Mouse (Mus musculus): Measurements from ENCODE around the gene Asb3.
"Not testable (repeated sequence)": the region's sequence is repeated elsewhere in the genome, so short reads cannot be mapped to it uniquely, and the experiment has no call there.

The Asb3 gene

DNA sequence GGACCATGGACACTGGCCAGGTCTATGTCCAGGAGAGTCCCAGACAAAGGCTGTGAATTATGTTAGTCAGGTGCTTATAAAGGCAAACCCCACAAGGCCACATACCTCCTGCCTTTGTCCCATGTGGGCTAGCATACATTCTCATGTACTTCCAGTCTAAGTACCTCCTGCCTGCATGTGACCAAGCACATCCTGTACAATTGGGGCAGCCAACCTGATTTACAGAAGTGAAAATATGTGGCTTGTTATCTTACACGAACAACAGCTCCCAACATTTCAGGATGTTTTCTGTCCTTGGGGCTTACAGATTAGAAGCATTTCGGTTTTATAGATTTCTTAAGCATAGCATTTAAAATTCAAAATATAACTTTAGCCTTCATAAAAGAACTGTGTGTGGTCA, 114.8 kb downstream of the Asb3 start:
- DNase-seq (ENCODE audit: low spot score in 2 of 2) = no peak

DNA sequence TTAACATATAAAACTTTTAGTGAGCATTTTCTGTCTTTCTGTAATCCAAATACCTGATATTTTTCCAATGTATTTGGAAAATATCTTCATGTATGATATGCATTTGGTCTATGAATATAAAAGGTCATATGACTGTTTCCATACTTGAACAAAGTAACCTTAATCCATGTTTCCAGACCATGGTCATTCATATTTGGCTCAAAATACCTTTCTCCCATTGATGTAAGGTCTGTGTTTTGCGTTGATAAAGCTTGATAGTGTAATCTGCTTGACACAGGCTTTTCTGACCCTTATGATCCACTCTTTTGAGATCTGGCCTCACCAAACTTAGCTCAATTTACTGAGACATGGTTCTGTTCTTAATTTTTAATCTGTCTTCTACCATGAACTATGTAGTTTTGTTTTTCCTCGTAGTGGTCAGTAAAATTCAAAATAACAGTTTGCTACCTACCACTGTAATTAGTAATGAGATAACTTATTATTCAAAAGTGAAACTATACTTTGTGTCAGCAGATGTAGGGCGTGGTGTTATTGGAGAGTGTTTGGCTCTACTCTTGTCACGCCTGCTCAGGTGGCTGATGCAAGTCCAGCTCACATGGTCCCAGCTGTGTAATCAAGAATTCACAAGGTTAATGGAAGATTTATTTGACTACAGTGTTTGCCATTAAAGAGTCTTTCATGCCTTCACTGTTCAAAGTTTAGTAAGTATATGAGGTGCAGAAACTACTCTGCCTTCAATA, 116.1 kb downstream of the Asb3 start:
- DNase-seq (ENCODE audit: low spot score in 2 of 2) = no peak

- DNase-seq (ENCODE audit: low spot score in 2 of 2) = not testable (repeated sequence)
Measured at GRCm38 (mm10) chr11:31009668-31010067, 124.5 kb downstream of the Asb3 start.

- DNase-seq (ENCODE audit: low spot score in 2 of 2) = not testable (repeated sequence)
Measured at GRCm38 (mm10) chr11:31017466-31017865, 132.2 kb downstream of the Asb3 start.

GRCm38 (mm10) chr11:31034958-31035357, 149.7 kb downstream of the Asb3 start:
- DNase-seq (ENCODE audit: low spot score in 2 of 2) = no peak

- no peak for DNase-seq (ENCODE audit: low spot score in 2 of 2)
Measured at GRCm38 (mm10) chr11:31089973-31090372, 204.8 kb downstream of the Asb3 start.

DNA sequence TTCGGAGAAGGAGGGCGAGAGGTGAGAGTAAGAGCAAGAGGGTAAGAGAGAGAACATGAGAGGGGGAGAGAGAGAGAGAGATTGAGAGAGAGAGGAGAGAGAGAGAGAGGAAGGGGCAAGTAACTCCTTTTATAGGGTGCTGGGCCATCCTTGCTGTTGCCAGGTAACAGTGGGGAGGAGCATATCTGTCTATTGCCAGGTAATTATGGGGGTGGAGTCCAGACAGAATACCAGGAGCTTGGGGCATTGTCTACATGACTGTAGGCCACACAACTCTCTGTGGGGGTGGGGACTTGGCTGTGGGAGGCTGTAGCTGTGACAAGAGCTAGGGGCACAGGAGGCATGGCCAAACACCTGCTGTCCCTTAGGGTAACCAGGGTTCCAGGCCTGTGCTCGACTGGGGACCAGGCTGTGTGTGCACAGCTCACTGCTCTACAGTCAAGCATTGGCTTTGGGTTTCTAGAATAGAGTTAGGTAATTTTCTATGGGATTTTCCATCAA, 205.3 kb downstream of the Asb3 start:
- DNase-seq (ENCODE audit: low spot score in 2 of 2) = no peak

GRCm38 (mm10) chr11:31099519-31099918, 214.3 kb downstream of the Asb3 start:
- DNase-seq (ENCODE audit: low spot score in 2 of 2) = not testable (repeated sequence)

DNA sequence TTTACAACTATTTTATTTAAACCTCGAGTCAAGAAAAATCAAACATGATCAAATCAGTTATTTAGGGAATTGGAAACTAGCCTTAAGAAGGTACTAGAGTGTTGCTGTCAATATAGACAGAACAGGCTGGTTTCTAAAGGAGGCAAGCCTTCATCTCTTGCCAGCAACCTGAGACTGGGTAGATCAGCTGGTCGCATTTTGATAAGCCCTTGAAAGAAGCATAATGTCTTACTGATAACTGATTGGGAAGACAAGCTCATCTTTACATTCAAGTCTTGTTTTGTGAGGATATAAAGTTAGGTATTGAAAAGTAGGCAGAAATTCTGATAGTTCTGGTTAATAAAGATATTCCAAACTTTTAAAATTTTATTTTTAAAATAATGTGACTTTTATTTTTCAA, 217.0 kb downstream of the Asb3 start:
- no peak for DNase-seq (ENCODE audit: low spot score in 2 of 2)

- no peak for DNase-seq (ENCODE audit: low spot score in 2 of 2)
Measured at GRCm38 (mm10) chr11:31105364-31105763, 220.1 kb downstream of the Asb3 start.

GRCm38 (mm10) chr11:31126964-31127363, 241.7 kb downstream of the Asb3 start:
- DNase-seq (ENCODE audit: low spot score in 2 of 2) = not testable (repeated sequence)

DNA sequence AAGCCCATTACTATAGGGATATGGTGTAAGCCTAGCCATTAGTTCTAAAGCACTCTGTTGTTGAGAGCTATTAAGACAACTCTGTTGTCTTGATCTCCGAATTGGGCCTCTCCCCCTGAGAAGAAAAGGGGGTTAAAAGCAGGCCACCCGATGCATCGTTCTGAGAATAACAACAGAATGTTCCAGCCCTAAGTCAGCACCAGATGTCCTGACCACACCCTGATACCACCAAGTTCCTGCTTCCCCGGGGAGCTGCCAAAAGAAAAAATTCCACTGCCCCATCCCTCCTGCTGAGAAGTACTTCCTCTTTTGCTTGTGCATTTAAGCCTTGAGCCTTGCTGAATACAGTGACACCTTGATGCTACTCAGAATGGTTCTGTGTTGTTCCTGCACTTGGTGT, 248.5 kb downstream of the Asb3 start:
- DNase-seq (ENCODE audit: low spot score in 2 of 2) = not testable (repeated sequence)

- not testable (repeated sequence) for DNase-seq (ENCODE audit: low spot score in 2 of 2)
Measured at GRCm38 (mm10) chr11:31134824-31135223, 249.6 kb downstream of the Asb3 start.

DNA sequence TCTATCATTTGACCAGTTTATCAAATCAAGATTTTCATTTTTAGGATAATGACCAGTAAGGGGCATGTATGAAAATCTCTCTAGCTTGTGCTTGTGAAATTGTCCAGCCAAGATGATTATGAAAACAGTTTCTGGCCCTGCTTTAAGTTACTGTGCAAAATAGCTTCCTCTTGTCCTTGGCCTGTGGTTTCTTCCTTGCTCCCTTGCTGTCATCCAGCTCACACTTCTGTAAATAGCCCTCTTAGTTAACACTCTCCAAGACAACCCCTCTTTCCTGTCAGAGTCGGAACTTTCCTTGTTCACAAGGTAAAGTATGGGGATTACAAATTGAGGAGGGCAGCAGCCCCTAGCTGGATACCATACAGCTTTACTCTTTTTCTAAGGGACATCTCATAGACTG, 253.2 kb downstream of the Asb3 start:
- DNase-seq (ENCODE audit: low spot score in 2 of 2) = not testable (repeated sequence)

All from frontal cortex, postnatal 25 days (tissue).